Mouse (Mus musculus): Measurements from ENCODE around the gene Slc4a1. TPM values are rescaled to one million over a fixed set of nuclear protein-coding genes. Genes with fewer than 3 reads are reported as not detected.

Gene Slc4a1
- total RNA-seq, 2 experiments from 2014 or later: 75.5 to 140 TPM

- no peak for DNase-seq (ENCODE audit: low spot score in 2 of 2)
Observed at GRCm38 (mm10) chr11:102376196-102376835, 10.3 kb upstream of the Slc4a1 start.

DNA sequence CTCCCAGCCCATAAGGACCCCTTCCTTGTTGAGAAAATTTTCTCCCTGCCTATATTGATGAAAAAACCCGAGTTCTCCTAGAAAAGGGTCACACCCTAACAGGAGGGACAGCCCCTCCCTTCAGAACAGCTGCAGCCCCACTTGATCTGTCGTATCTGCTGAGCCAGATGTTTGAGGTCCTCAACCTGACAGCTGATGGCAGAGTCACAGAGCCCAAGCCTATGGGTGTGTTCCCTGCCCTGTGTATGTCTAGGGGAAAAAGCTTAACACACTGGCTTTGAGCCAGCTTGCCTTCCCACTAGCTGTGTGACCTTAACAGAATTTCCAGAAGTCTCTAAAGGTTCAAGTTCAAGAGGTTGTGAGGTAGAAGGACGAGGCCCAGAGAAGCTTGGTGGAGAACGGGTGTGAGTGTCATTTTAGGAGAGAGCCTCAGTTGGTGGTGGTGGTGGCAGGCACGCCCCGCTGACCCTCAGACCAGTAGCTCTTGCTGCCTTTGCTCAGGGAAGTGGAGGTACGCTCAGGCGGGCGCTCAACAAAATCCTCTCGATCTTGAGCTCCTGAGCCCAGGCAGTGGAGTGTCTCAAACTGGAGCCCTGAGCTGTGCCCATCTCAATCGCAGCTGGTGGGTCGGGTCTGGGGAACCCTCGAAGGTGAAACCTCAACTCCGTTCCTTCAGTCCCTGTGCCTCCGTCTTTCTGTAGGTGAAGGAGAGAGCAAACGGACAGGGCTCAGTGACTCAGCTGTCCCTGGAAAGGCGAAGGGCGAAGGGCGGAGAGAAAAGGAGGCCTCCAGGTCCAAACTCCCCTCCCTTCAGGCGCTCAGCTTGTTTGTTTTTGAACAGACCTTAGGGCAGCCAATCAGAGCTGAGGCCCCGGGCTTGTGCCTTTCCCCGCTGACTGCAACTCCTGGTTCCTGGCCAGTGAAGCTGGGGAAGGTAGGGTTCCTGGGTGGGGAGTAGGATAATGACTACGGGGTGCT, 9.5 kb upstream of the Slc4a1 start:
- peak in 1 of 2 experiments; percentile 72 for DNase-seq (ENCODE audit: low spot score in 2 of 2)

GRCm38 (mm10) chr11:102374108-102374725, 8.2 kb upstream of the Slc4a1 start:
- DNase-seq (ENCODE audit: low spot score in 2 of 2): no peak

GRCm38 (mm10) chr11:102373646-102374045, 7.6 kb upstream of the Slc4a1 start:
- DNase-seq (ENCODE audit: low spot score in 2 of 2): no peak

GRCm38 (mm10) chr11:102372936-102373335, 6.9 kb upstream of the Slc4a1 start:
- no peak for DNase-seq (ENCODE audit: low spot score in 2 of 2)

DNA sequence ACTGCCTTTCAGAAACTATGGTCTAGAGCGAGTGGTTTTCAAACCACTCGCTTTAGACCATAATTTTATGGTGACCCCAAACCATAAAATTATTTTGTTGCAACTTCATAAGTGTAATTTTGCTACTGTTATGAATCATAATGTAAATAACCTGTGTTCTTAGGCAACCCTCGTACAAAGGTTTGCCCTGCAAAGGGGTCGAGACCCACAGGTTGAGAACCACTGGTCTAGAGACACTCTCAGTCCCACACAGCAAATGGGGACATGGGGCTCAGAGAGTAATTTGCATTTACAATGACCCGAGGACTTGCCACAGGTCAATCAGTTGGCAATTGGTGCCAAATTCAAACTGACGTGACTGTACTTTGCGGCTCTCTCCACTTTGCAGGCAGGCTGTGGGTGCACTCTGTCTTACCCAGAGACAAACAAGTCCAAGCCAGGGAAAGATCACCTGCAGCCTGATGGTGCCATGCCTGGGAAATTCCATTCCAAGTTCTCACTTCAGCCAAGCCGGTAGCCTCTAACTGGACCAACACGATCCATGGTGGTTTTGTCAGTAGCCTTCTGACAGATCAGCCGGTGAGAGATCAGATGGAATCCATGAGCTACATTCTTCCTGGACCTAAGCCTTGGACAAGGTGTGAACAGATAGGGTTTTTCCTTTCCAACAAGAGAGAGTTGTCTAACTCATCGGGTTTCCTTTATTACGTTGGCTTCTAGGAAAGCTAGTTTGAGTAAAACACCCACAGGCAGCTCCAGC, 6.1 kb upstream of the Slc4a1 start:
- DNase-seq (ENCODE audit: low spot score in 2 of 2): no peak

GRCm38 (mm10) chr11:102370285-102370684, 4.3 kb upstream of the Slc4a1 start:
- no peak for DNase-seq (ENCODE audit: low spot score in 2 of 2)

- no peak for DNase-seq (ENCODE audit: low spot score in 2 of 2)
Observed at GRCm38 (mm10) chr11:102369263-102369662, 3.3 kb upstream of the Slc4a1 start.

DNA sequence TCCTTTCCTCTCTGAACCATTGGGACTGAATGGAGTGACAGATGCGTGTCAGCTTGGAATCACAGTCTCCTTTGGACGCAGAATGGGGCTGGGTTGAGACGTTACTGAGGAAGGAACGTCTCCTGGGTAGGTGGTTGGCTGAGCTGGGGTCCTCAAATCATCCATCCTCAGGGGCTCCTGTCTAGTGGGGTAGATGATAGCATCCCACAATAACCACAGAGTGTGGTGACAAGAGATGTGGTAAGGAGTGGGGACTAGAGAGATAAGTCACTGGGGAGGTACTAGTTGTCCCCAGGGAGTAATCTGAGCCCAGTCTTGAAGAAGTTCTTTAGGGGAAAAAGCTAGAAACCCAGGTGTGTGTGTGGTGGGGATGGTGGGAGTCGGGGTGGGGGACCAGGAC, 2.3 kb upstream of the Slc4a1 start:
- DNase-seq (ENCODE audit: low spot score in 2 of 2): no peak

- no peak for DNase-seq (ENCODE audit: low spot score in 2 of 2)
Observed at GRCm38 (mm10) chr11:102367504-102368280, 1.7 kb upstream of the Slc4a1 start.

GRCm38 (mm10) chr11:102365699-102366098, 304 bp downstream of the Slc4a1 start:
- no peak for DNase-seq (ENCODE audit: low spot score in 2 of 2)

GRCm38 (mm10) chr11:102364570-102365371, 1.2 kb downstream of the Slc4a1 start:
- DNase-seq (ENCODE audit: low spot score in 2 of 2): no peak

GRCm38 (mm10) chr11:102363623-102364022, 2.4 kb downstream of the Slc4a1 start:
- DNase-seq (ENCODE audit: low spot score in 2 of 2): no peak

DNA sequence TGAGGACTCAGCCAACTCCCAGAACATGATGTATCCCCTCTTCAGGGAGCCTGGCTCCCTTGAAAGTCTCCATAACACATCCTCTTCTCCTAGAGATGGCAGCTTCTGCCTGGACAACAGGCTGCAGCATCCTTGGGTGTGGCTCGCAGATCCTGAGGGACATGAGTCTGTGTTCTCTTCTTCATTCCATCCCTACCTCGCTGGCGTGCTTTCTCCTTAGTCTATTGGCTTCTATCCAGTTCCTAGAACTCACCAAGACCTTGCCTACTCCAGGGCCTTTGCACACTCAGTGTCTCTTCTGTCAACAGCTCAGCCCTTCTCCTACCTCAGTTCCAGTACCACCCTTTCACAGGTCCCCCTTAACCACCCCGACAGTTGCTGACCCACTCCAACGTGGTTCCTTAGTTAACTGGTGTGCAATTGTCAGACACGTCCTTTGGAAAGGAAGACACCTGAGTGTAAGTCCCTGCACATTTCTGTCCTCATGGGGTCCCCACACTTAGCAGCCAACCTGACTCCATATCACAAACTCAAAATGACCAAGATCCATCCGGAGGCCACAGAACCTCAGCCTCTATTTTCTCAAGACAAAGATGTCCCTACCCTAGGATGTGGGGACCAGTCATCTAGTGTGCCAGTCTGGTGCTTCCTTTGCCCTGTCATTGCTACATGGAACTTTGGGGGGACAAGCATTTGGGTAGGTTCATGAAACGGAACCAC, 4.1 kb downstream of the Slc4a1 start:
- DNase-seq (ENCODE audit: low spot score in 2 of 2): no peak

- no peak for DNase-seq (ENCODE audit: low spot score in 2 of 2)
Observed at GRCm38 (mm10) chr11:102358365-102358764, 7.6 kb downstream of the Slc4a1 start.

- DNase-seq (ENCODE audit: low spot score in 2 of 2): no peak
Observed at GRCm38 (mm10) chr11:102356636-102357350, 9.2 kb downstream of the Slc4a1 start.

DNA sequence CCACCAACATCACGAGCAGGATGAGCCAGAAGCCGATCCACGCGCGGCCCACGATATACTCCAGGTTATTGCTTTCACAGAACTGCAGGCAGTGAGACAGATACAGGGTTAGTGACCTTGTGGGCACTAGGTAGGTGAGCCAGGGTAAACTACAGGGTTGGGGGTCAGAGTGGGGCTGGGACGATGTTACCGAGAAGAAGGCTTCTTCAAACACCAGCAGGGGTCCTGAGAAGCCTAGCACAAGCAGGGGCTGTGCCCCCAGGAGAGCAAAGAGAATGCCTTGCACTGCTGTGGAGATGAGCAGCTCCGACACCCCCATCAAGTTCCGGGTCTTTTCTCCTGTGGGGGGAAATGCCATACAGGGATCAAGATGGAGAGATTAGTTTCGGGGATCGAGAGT, 9.8 kb downstream of the Slc4a1 start:
- no peak for DNase-seq (ENCODE audit: low spot score in 2 of 2)

- no peak for DNase-seq (ENCODE audit: low spot score in 2 of 2)
Observed at GRCm38 (mm10) chr11:102355501-102355900, 10.5 kb downstream of the Slc4a1 start.
